In the genomic region with DNA sequence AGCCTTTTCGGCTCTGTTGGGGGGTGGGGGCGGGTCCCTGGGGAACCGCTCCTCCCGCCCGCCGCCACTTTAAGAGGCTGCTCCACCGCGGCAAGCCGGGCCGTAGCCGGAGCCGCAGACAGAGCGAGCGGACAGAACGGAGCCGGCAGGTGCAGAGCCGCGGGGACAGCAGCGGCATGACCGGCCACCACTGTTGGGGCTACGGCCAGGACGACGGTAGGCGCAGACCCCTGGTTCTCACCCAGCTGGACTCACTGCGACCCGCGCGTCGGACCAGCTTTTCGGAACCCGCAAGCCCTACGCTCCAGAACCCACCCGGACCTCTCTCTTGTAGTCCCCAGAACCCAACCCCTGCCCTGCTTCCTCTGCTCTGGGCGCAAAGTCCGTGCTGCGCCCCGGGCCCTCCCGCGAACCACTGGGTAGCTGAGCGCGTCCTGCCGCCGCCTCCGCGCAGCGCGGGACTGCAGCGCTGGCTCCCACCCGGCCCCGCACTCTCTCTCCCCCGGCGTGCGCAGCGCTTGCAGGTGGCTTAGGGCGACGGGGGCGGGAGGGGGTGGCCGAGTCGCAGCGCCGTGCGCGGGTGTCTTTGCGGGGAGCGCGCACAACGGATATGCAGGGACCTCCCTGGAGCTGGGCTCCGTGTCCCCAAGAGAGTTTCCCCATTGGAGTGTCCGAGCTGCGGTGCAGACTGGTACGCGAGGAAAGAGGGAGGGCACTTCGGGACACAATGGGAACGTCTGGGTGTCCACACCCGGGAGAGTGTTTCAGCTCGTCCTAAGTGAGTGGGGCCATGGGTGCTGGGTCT, we compare ENCODE assay signal across 8 mouse cellular contexts. TPM values are rescaled to one million over a fixed set of nuclear protein-coding genes. Genes with fewer than 3 reads are reported as not detected.
A peak's percentile ranks its signal among the peaks of the same experiment; 100 is the strongest.
DNase-seq lines count a peak whose midpoint lies in the region; ATAC-seq and TF ChIP-seq lines count a peak whose summit lies in the region.

No protein-coding gene starts in this region.

- TF ChIP-seq CTCF in layer of hippocampus, adult 2 months (conservative IDR thresholded peaks at IDR 0.05), result no peak

- H3K27ac ChIP-seq in lung, embryonic 16.5 days (ENCODE audit: low read length), result no peak overlapping the region
- no peak overlapping the region for H3K27ac ChIP-seq in heart, embryonic 13.5 days (replicated peaks)
- H3K27ac ChIP-seq in layer of hippocampus, adult 2 months, result peak overlapping the region; percentile 96
- H3K27ac ChIP-seq in midbrain, embryonic 13.5 days, result no peak overlapping the region

- peak overlapping the region; percentile 85 for H3K4me2 ChIP-seq in lung, embryonic 16.5 days (ENCODE audit: low read depth, low read length)
- H3K4me2 ChIP-seq in heart, embryonic 13.5 days, result peak overlapping the region; percentile 98
- peak overlapping the region; percentile 91 for H3K4me2 ChIP-seq in midbrain, embryonic 13.5 days (replicated peaks)

- under 1% methylated on average over 72 of the region's 76 CpGs for WGBS in lung, embryonic 16.5 days
- WGBS in heart, embryonic 13.5 days, result under 1% methylated on average over 68 of the region's 76 CpGs
- WGBS in midbrain, embryonic 13.5 days, result under 1% methylated on average over 71 of the region's 76 CpGs

- H3K36me3 ChIP-seq in lung, embryonic 16.5 days (ENCODE audit: control insufficient read depth, insufficient read depth, low read length), result no peaks in the 10 kb centered on the region
- no peaks in the 10 kb centered on the region for H3K36me3 ChIP-seq in heart, embryonic 13.5 days
- H3K36me3 ChIP-seq in midbrain, embryonic 13.5 days, result no peaks in the 10 kb centered on the region

- H3K9ac ChIP-seq in lung, embryonic 16.5 days (ENCODE audit: low read length), result peak overlapping the region; percentile 55
- peak overlapping the region; percentile 80 for H3K9ac ChIP-seq in heart, embryonic 13.5 days
- H3K9ac ChIP-seq in midbrain, embryonic 13.5 days (replicated peaks), result peak overlapping the region; percentile 68

- H3K27me3 ChIP-seq in lung, embryonic 16.5 days (ENCODE audit: control insufficient read depth, insufficient read depth, low read depth, low read length), result peaks cover 53% of the 10 kb centered on the region
- H3K27me3 ChIP-seq in heart, embryonic 13.5 days (replicated peaks), result peaks cover 76% of the 10 kb centered on the region
- H3K27me3 ChIP-seq in midbrain, embryonic 13.5 days, result peaks cover 70% of the 10 kb centered on the region

- peaks cover 3% of the 10 kb centered on the region; the same call in 1 of the 2 replicates for H3K4me1 ChIP-seq in lung, embryonic 16.5 days (replicated peaks; ENCODE audit: control insufficient read depth, insufficient read depth, low read length)
- H3K4me1 ChIP-seq in heart, embryonic 13.5 days, result peaks cover 21% of the 10 kb centered on the region
- peaks cover 20% of the 10 kb centered on the region for H3K4me1 ChIP-seq in midbrain, embryonic 13.5 days (replicated peaks)

- peak; percentile 56; the same call in 1 of the 2 replicates for ATAC-seq in lung, embryonic 16.5 days (ENCODE audit: low read depth)
- no peak for ATAC-seq in heart, embryonic 13.5 days (ENCODE audit: extremely low read depth, insufficient number of reproducible peaks, low FRiP score, low TSS enrichment)
- ATAC-seq in midbrain, embryonic 13.5 days, result peak; percentile 72

- H3K4me3 ChIP-seq in lung, embryonic 16.5 days (ENCODE audit: low read length), result peak overlapping the region; percentile 53
- H3K4me3 ChIP-seq in heart, embryonic 13.5 days, result peak overlapping the region; percentile 62
- H3K4me3 ChIP-seq in layer of hippocampus, adult 2 months, result peak overlapping the region; percentile 73
- H3K4me3 ChIP-seq in midbrain, embryonic 13.5 days (replicated peaks), result peak overlapping the region; percentile 52

- no peak for DNase-seq in lung, adult 18-20 months
- DNase-seq in cerebellum, postnatal 10 days, result peak; percentile 51 to 57
- DNase-seq in layer of hippocampus, adult 2 months (ENCODE audit: low spot score in 2 of 2), result peak in 1 of 2 experiments; percentile 35
- DNase-seq in testis, postnatal 10 days (ENCODE audit: low spot score), result peak; percentile 52
- DNase-seq in spleen, postnatal 10 days (ENCODE audit: low spot score in 2 of 2), result no peak

- H3K9me3 ChIP-seq in lung, embryonic 16.5 days (ENCODE audit: control insufficient read depth, low read length), result no peaks in the 10 kb centered on the region
- no peaks in the 10 kb centered on the region for H3K9me3 ChIP-seq in heart, embryonic 13.5 days
- no peaks in the 10 kb centered on the region for H3K9me3 ChIP-seq in midbrain, embryonic 13.5 days

RNA-seq across cellular contexts. Expression of a gene that starts 6.4 kb away (rescaled TPM):
- polyA plus RNA-seq in lung, embryonic 16.5 days (2015; fragmentation: Nextera tagmentation; extraction: Ambion mirVana), result 0.74 and 0.93 TPM in 2 replicates
- 0.80 and 1.4 TPM in 2 replicates for polyA plus RNA-seq in heart, embryonic 13.5 days (2015; fragmentation: Nextera tagmentation; extraction: Ambion mirVana)
- total RNA-seq in layer of hippocampus, adult 2 months (2021), result 10 to 100 TPM; 19.3 to 19.7 TPM
- polyA plus RNA-seq in midbrain, embryonic 13.5 days (2015; fragmentation: Nextera tagmentation; extraction: Ambion mirVana), result 1.7 and 2.2 TPM in 2 replicates

RNA-seq across cellular contexts. Expression of a gene that starts 6.5 kb away (rescaled TPM):
- 83.9 and 86.7 TPM in 2 replicates for polyA plus RNA-seq in lung, embryonic 16.5 days (2015; fragmentation: Nextera tagmentation; extraction: Ambion mirVana)
- polyA plus RNA-seq in heart, embryonic 13.5 days (2015; fragmentation: Nextera tagmentation; extraction: Ambion mirVana), result 71.5 and 73.8 TPM in 2 replicates
- total RNA-seq in layer of hippocampus, adult 2 months (2021), result 10 to 100 TPM; 44.5 to 46.3 TPM
- polyA plus RNA-seq in midbrain, embryonic 13.5 days (2015; fragmentation: Nextera tagmentation; extraction: Ambion mirVana), result 107 and 117 TPM in 2 replicates

RNA-seq across cellular contexts. Expression of a gene that starts 31.2 kb away (rescaled TPM):
- 0.10 and 0.35 TPM in 2 replicates for polyA plus RNA-seq in lung, embryonic 16.5 days (2015; fragmentation: Nextera tagmentation; extraction: Ambion mirVana)
- 0.05 and 0.15 TPM in 2 replicates for polyA plus RNA-seq in heart, embryonic 13.5 days (2015; fragmentation: Nextera tagmentation; extraction: Ambion mirVana)
- 1 to 10 TPM in 1 of 2 experiments, under 1 TPM in 1; 0.76 to 1.0 TPM for total RNA-seq in layer of hippocampus, adult 2 months (2021)
- polyA plus RNA-seq in midbrain, embryonic 13.5 days (2015; fragmentation: Nextera tagmentation; extraction: Ambion mirVana), result 0.18 and 0.27 TPM in 2 replicates

RNA-seq across cellular contexts. Expression of a gene that starts 50.3 kb away (rescaled TPM):
- 8.4 and 8.9 TPM in 2 replicates for polyA plus RNA-seq in lung, embryonic 16.5 days (2015; fragmentation: Nextera tagmentation; extraction: Ambion mirVana)
- 7.1 and 7.3 TPM in 2 replicates for polyA plus RNA-seq in heart, embryonic 13.5 days (2015; fragmentation: Nextera tagmentation; extraction: Ambion mirVana)
- 1 to 10 TPM; 8.7 to 9.1 TPM for total RNA-seq in layer of hippocampus, adult 2 months (2021)
- polyA plus RNA-seq in midbrain, embryonic 13.5 days (2015; fragmentation: Nextera tagmentation; extraction: Ambion mirVana), result 17.4 and 19.8 TPM in 2 replicates

Comparison
In these comparisons a context has a peak if more than half of its experiments do, and no peak if none do; other contexts are left out.
1. DNase-seq: peak in cerebellum, postnatal 10 days (2 of 2) and testis, postnatal 10 days (single experiment); none in lung, adult 18-20 months (0 of 2) and spleen, postnatal 10 days (0 of 2).
2. Peak in every context shown above with its lines, with median percentiles within 50 percentile points of each other: H3K4me2 ChIP-seq, H3K4me3 ChIP-seq and H3K9ac ChIP-seq.